Mouse (Mus musculus) heart, postnatal 4 days (tissue): ENCODE data around the gene Kif3a. TPM values are rescaled to one million over a fixed set of nuclear protein-coding genes. Genes with fewer than 3 reads are reported as not detected.

Experiments used
- total RNA-seq, 2 experiments: library from RNA; stranded (reverse); gene quantifications; 2 replicates each; pipeline ENCODE4 v1.2.3; 2021

The Kif3a gene
- total RNA-seq, 2 experiments from 2014 or later: 14.1 to 14.4 TPM

Other genes with a start within 250 kb of the Kif3a start
- 10 to 100 TPM in 1 of 2 experiments, 1 to 10 TPM in 1; 9.3 to 12.0 TPM for gene Zcchc10, start 242.7 kb upstream of the Kif3a start, total RNA-seq
- gene Aff4, start 216.5 kb upstream of the Kif3a start, total RNA-seq: 100 to 1,000 TPM; 141 to 157 TPM
- gene Leap2, start 144.2 kb upstream of the Kif3a start, total RNA-seq: not detected
- gene Uqcrq, start 136.5 kb upstream of the Kif3a start, total RNA-seq: 1,000 to 10,000 TPM; 1,656 to 1,792 TPM
- under 1 TPM in 1 of 2 experiments, not detected in 1; 0.25 TPM for gene Gdf9, start 136.4 kb upstream of the Kif3a start, total RNA-seq
- not detected for gene Gm10447, start 110.3 kb upstream of the Kif3a start, total RNA-seq
- 1 to 10 TPM in 1 of 2 experiments, under 1 TPM in 1; 0.93 to 1.1 TPM for gene Shroom1, start 110.2 kb upstream of the Kif3a start, total RNA-seq
- gene Gm9837, start 96.9 kb upstream of the Kif3a start, total RNA-seq: not detected
- gene Gm9945, start 87.2 kb upstream of the Kif3a start, total RNA-seq: not detected
- under 1 TPM; 0.07 to 0.27 TPM for gene Sowaha, start 87.1 kb upstream of the Kif3a start, total RNA-seq
- 10 to 100 TPM; 62.9 to 65.0 TPM for gene Sept8, start 48.1 kb upstream of the Kif3a start, total RNA-seq
- not detected for gene Il4, start 51.3 kb downstream of the Kif3a start, total RNA-seq
- gene Il13, start 67.3 kb downstream of the Kif3a start, total RNA-seq: not detected
- 10 to 100 TPM; 13.0 to 13.5 TPM for gene Rad50, start 139.9 kb downstream of the Kif3a start, total RNA-seq
- gene Il5, start 153.4 kb downstream of the Kif3a start, total RNA-seq: not detected
- gene Irf1, start 202.6 kb downstream of the Kif3a start, total RNA-seq: 10 to 100 TPM; 11.8 to 12.2 TPM
- not detected for gene Gm17334, start 205.8 kb downstream of the Kif3a start, total RNA-seq